8 mouse cellular contexts compared by ENCODE assay signal in the genomic region with DNA sequence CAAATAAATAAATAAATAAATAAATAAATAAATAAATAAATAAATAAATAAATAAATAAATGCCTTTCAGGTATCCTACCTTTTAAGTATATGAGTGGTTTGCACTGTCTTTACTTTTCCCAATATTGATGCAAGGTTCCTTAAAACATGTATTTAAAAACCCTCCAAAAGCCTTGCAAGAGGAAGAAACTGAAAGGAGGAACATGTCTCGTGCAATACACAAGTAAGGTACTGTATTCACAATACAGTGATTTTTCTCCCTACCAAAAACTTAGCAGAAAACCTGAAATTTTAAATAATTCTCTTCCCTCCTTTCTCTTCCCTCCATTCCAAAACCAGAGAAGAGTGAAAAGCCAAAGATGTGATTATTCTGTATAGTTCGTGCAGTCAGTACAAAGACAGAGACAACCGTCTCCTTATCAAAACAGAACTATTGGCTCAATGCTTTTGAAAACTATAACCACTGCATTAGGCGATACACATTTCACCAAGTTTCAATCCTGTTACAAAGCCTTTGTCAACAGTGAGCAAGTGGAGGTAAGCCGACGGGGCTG. TPM values are rescaled to one million over a fixed set of nuclear protein-coding genes. Genes with fewer than 3 reads are reported as not detected.
DNase-seq lines count a peak whose midpoint lies in the region; ATAC-seq and TF ChIP-seq lines count a peak whose summit lies in the region.

No protein-coding gene starts in this region.

- no peak for DNase-seq in heart, postnatal 36 days
- DNase-seq in forebrain, embryonic 14.5 days (ENCODE audit: low spot score): peak; percentile 42
- no peak for DNase-seq in left cerebral cortex, adult 9 months (ENCODE audit: low spot score in 2 of 2)
- DNase-seq in gastrocnemius, postnatal 36 days: no peak
- no peak for DNase-seq in ovary, adult 18-20 months (ENCODE audit: low spot score)

- H3K27me3 ChIP-seq in heart, embryonic 13.5 days (replicated peaks): no peaks in the 10 kb centered on the region
- H3K27me3 ChIP-seq in E14TG2a.4 (ENCODE audit: insufficient read depth, low read length): no peaks in the 10 kb centered on the region
- H3K27me3 ChIP-seq in forebrain, embryonic 14.5 days (replicated peaks; ENCODE audit: control insufficient read depth, insufficient read depth, low read length): no peaks in the 10 kb centered on the region

- no peaks in the 10 kb centered on the region for H3K9me3 ChIP-seq in heart, embryonic 13.5 days
- H3K9me3 ChIP-seq in E14TG2a.4 (ENCODE audit: low read length): no peaks in the 10 kb centered on the region
- H3K9me3 ChIP-seq in forebrain, embryonic 14.5 days (replicated peaks; ENCODE audit: control insufficient read depth, low read length): no peaks in the 10 kb centered on the region

- peak overlapping the region; percentile 85 for H3K4me2 ChIP-seq in heart, embryonic 13.5 days
- H3K4me2 ChIP-seq in forebrain, embryonic 14.5 days (ENCODE audit: low read length): peak overlapping the region; percentile 58

- H3K36me3 ChIP-seq in heart, embryonic 13.5 days: no peaks in the 10 kb centered on the region
- no peaks in the 10 kb centered on the region for H3K36me3 ChIP-seq in E14TG2a.4 (ENCODE audit: insufficient read depth, low read length)
- no peaks in the 10 kb centered on the region for H3K36me3 ChIP-seq in forebrain, embryonic 14.5 days (ENCODE audit: control insufficient read depth, insufficient read depth, low read length)

- WGBS in heart, embryonic 13.5 days: 4% methylated on average over 6 of the region's 6 CpGs
- 4% methylated on average over 6 of the region's 6 CpGs for WGBS in forebrain, embryonic 14.5 days

- no peak for TF ChIP-seq CTCF in E14TG2a.4 (conservative IDR thresholded peaks at IDR 0.05; ENCODE audit: low read length)

- H3K4me3 ChIP-seq in heart, embryonic 13.5 days: peak overlapping the region; percentile 81
- peak overlapping the region; percentile 95 for H3K4me3 ChIP-seq in E14TG2a.4 (replicated peaks; ENCODE audit: low read length)
- peak overlapping the region; percentile 96 for H3K4me3 ChIP-seq in forebrain, embryonic 14.5 days (ENCODE audit: low read depth, low read length)

- H3K9ac ChIP-seq in heart, embryonic 13.5 days: peak overlapping the region; percentile 91
- peak overlapping the region; percentile 94 for H3K9ac ChIP-seq in forebrain, embryonic 14.5 days (ENCODE audit: low read length)

- H3K27ac ChIP-seq in heart, embryonic 13.5 days (replicated peaks): peak overlapping the region; percentile 92
- peak overlapping the region; percentile 93 for H3K27ac ChIP-seq in forebrain, embryonic 14.5 days (ENCODE audit: low read depth, low read length)

- peaks cover 21% of the 10 kb centered on the region for H3K4me1 ChIP-seq in heart, embryonic 13.5 days
- peaks cover 9% of the 10 kb centered on the region for H3K4me1 ChIP-seq in E14TG2a.4 (replicated peaks; ENCODE audit: low read depth, low read length)
- peaks cover 7% of the 10 kb centered on the region; the same call in 1 of the 2 replicates for H3K4me1 ChIP-seq in forebrain, embryonic 14.5 days (ENCODE audit: control insufficient read depth, insufficient read depth, low read length)

- no peak for ATAC-seq in heart, embryonic 13.5 days (ENCODE audit: extremely low read depth, insufficient number of reproducible peaks, low FRiP score, low TSS enrichment)
- no peak for ATAC-seq in forebrain, embryonic 14.5 days
- 0 out of 2 replicates have a peak, but pooled peaks have one; percentile 14 for ATAC-seq in megakaryocyte, adult 5-6 weeks (ENCODE audit: poor library complexity, severe bottlenecking)

- intact Hi-C loops in heart, postnatal 36 days (cut with DNase I): loop anchor here (5.0 to 10.0 kb wide), 3 partner anchors 76 to 361 kb away; no protein-coding TSS in a partner anchor
- intact Hi-C loops in gastrocnemius, postnatal 36 days (cut with DNase I): loop anchor here (5.0 kb wide), 2 partner anchors 101 to 124 kb away; no protein-coding TSS in a partner anchor

RNA-seq across cellular contexts. Expression of a gene that starts 1.0 kb away (rescaled TPM):
- polyA plus RNA-seq in heart, embryonic 13.5 days (2015; fragmentation: Nextera tagmentation; extraction: Ambion mirVana): 9.5 and 10.3 TPM in 2 replicates
- 10 to 100 TPM; 31.2 to 32.2 TPM for total RNA-seq in heart, postnatal 36 days (2021)
- polyA plus RNA-seq in forebrain, embryonic 14.5 days (2014; fragmentation: Nextera tagmentation; extraction: Ambion mirVana): 37.9 and 56.9 TPM in 2 replicates
- total RNA-seq in megakaryocyte, adult 5-6 weeks (2015): 67.5 and 69.2 TPM in 2 replicates
- total RNA-seq in megakaryocyte, adult 5-6 weeks (2017): 31.5 and 38.9 TPM in 2 replicates
- total RNA-seq in gastrocnemius, postnatal 36 days (2021): 10 to 100 TPM; 43.0 to 44.6 TPM
